Mouse (Mus musculus): Measurements from ENCODE around the gene Sar1a.

The Sar1a gene

GRCm38 (mm10) chr10:61679545-61679944 is 554 bp upstream of the Sar1a start:
- no peak for DNase-seq (ENCODE audit: low spot score in 2 of 2)

DNA sequence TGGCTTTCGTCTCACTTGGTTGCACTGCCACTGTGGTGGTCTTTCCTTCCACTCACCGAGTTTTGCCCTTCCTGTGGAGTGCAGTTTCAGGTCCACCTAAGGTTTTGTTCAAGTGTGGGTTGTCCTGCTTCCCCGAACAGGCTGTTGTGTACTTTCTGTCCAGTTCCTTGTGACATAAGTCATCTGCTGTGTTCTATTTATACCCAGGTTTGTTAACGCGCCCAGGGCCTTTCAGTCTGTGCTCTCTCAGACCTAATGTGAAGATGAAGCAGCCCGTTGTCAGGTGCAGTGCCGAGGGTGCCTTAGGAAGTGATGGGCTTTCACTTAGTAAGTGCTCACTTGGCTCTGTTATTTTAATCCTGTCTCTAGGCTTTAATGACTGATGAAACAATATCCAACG is 9.3 kb downstream of the Sar1a start:
- no peak for DNase-seq (ENCODE audit: low spot score in 2 of 2)

- DNase-seq (ENCODE audit: low spot score in 2 of 2): no peak
These were observed 13.5 kb downstream of the Sar1a start for GRCm38 (mm10) chr10:61693563-61693962.

GRCm38 (mm10) chr10:61694870-61695670 is 15.0 kb downstream of the Sar1a start, which contains the start of gene Tysnd1:
Tysnd1 (plus strand) TSS chr10:61695514.
- peak; percentile 91 to 93 for DNase-seq (ENCODE audit: low spot score in 2 of 2)

- DNase-seq (ENCODE audit: low spot score in 2 of 2): no peak
These were observed 15.8 kb downstream of the Sar1a start for GRCm38 (mm10) chr10:61695703-61696559.

DNA sequence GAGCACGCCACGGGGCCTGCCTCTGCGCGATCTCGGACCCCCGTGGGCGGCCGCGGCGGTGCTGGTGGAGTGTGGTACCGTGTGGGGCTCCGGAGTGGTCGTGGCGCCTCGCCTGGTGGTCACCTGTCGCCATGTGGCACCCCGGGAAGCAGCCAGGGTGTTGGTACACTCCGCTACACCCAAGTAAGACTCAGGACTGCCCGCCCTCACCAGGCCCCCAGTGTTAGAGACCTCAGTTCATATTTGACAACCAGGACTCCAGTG is 16.4 kb downstream of the Sar1a start:
- DNase-seq (ENCODE audit: low spot score in 2 of 2): no peak

- DNase-seq (ENCODE audit: low spot score in 2 of 2): no peak
These were observed 16.9 kb downstream of the Sar1a start for GRCm38 (mm10) chr10:61697028-61697427.

- DNase-seq (ENCODE audit: low spot score in 2 of 2): no peak
These were observed 24.6 kb downstream of the Sar1a start for GRCm38 (mm10) chr10:61704663-61705062.

DNA sequence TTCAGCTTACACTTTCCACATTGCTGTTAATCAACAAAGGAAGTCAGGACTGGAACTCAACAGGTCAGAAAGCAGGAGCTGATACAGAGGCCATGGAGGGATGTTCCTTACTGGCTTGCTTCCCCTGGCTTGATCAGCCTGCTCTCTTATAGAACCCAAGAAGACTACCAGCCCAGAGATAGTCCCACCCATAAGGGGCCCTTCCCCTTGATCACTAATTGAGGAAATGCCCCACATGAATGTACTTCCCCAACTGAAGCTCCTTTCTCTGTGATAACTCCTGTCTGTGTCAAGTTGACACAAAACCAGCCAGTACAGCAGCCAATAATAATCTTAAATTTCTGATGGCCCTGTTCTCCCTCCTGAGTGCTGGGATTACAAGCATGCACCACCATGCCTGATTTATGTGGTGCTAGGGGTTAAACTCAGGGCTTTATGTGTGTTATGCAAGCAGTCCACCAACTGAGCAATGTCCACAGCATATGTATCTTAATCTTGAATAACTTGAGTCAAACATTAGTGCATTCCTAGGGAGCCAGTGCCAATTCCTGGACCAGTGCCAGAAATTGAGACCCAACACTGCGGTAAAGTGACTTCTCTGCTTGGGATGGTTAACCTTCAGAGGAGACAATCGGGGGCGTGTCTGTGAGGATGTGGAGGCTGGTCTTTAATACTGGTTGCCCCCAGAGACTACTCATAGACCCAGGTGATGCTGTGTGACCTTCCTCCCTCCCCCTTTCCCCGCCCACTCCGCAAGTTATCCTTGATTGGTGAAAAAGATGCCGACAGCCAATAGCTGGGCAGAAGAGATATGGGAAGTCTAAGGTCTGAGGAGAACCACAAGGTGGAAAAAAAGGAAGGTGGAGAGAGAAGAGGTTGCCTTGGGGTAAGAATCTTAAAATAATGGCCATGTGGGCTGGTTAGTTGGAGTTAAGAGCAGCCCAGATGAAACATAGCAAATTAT is 26.6 kb downstream of the Sar1a start:
- no peak for DNase-seq (ENCODE audit: low spot score in 2 of 2)

- DNase-seq (ENCODE audit: low spot score in 2 of 2): no peak
These were observed 33.5 kb downstream of the Sar1a start for GRCm38 (mm10) chr10:61713601-61714000.

- DNase-seq (ENCODE audit: low spot score in 2 of 2): no peak
These were observed 34.0 kb downstream of the Sar1a start for GRCm38 (mm10) chr10:61714146-61714545.

- DNase-seq (ENCODE audit: low spot score in 2 of 2): peak; percentile 58 to 62
These were observed 34.8 kb downstream of the Sar1a start, which contains the start of gene Aifm2 for GRCm38 (mm10) chr10:61714771-61715461. Aifm2 (plus strand) TSS chr10:61715263.

- DNase-seq (ENCODE audit: low spot score in 2 of 2): no peak
These were observed 35.4 kb downstream of the Sar1a start for GRCm38 (mm10) chr10:61715462-61715837.

DNA sequence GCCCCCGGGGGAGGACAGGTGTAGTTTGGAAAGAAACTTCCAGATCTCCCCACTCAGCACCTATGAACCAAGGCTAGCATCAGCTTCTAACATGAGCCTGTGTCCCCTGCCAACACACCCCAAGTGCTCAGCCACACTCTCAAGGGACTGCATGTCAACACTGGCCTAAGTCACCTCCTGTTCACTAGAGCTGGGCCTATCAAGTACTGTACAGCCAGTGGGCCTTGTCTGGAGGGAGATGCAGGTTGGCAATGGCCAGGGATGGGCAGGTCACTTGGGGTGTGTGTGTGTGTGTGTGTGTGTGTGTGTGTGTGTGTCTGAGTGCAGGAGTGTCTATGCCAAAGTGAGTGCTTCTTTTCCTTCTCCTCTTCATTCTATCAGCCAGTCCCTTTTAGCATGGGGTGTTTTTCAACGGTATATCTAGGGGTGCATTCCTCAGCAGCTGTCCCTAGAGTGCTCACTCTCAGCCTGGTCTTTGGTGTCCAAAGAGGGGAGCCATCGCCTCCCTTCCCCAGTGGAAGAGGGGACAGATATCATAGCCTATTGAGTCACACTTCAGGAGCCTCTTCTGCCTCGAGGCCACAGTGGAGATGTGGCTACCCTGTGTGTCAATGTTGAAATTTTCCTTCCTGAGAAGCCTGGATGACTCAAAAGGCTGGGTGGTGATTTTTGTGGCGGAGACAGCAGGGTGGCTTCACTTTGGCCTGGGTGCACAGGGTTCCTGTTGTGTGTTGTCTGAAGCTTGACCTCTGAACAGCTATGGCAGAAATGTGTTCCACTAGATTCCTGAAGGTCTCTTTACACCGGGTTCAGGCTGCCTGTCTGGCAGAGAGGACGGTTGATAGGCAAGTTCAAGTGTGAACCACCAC is 36.1 kb downstream of the Sar1a start:
- no peak for DNase-seq (ENCODE audit: low spot score in 2 of 2)

DNA sequence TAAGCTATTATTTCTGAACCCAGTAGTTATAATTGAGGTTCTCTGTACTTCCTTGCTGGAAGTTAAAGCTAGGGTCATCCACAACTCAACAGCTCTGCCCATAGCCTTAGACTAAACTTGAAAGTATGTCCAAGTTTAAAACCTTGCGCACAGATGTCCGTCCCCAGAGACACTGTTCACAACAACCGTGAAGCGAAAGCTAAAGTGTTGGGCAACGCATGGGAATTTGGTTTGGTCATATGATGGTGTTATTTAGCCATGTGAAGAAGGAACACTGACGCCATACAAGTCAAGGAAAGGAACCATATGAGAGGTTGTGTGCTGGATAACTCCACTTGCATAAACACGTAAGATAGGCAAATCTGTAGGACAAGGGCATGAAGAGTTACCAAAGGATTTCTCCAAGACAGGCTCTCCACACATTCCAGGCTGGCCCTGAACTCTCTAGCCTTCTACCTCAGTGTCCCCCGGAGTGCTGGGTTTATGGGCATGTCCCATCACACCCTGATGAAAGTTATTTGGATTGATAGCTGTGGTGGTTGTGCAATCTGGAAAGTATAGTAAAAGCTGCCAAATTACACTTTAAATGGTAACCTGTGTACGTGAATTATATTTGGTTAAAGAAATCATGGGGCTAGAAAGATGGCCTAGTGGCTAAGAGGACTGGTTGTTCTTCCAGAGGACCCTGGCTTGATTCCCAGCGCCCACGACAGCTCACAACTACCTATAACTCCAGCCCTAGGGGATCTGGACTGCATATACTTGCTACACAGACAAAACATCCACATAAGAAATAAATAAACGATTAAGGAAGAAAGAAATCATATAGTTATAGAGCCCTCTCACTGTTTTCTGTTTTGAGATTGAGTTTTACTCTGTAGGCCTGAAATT is 37.6 kb downstream of the Sar1a start:
- DNase-seq (ENCODE audit: low spot score in 2 of 2): no peak

- no peak for DNase-seq (ENCODE audit: low spot score in 2 of 2)
These were observed 40.2 kb downstream of the Sar1a start for GRCm38 (mm10) chr10:61720331-61720730.

DNA sequence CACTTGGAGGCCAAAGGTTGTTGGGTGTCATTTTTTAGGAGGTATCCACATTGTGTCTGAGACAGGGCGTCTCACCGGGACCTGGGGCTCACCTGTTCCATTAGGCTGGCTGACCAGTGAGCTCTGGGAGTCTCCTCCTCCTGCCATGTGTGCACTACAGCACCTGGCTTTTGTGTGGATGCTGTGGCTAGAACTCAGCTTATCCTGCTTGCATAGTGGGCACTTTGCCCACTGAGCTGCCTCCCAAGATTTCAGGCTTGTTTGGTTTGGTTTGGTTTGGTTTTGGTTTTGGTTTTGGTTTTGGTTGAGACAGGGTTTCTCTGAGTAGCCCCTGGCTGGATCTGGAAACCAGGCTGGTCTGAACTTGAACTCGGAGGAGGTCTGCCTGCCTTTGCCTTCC is 42.1 kb downstream of the Sar1a start:
- no peak for DNase-seq (ENCODE audit: low spot score in 2 of 2)

- no peak for DNase-seq (ENCODE audit: low spot score in 2 of 2)
These were observed 43.2 kb downstream of the Sar1a start for GRCm38 (mm10) chr10:61723271-61723670.

GRCm38 (mm10) chr10:61729181-61729580 is 49.1 kb downstream of the Sar1a start:
- no peak for DNase-seq (ENCODE audit: low spot score in 2 of 2)
